Mouse (Mus musculus) kidney, adult 11 months (tissue): Measurements from ENCODE around the gene Ppy.
A peak's percentile ranks its signal among the peaks of the same experiment; 100 is the strongest.

Experiments used
- DNase-seq: peaks from one replicate; pipeline ENCODE4 v3.0.0; 2022

Ppy gene

GRCm38 (mm10) chr11:102087931-102088898 is 12.9 kb downstream of the Ppy start, which contains the start of gene Mpp2:
TSS of gene Mpp2 (minus strand) at chr11:102088515.
- DNase-seq, result peak; percentile 57

GRCm38 (mm10) chr11:102087081-102087751 is 13.9 kb downstream of the Ppy start:
- DNase-seq, result peak; percentile 66

GRCm38 (mm10) chr11:102086331-102086730 is 14.8 kb downstream of the Ppy start:
- no peak for DNase-seq

GRCm38 (mm10) chr11:102084159-102084558 is 17.0 kb downstream of the Ppy start:
- peak; percentile 30 for DNase-seq

- no peak for DNase-seq
Measured at GRCm38 (mm10) chr11:102083193-102083592, 17.9 kb downstream of the Ppy start.

GRCm38 (mm10) chr11:102082322-102082721 is 18.8 kb downstream of the Ppy start:
- DNase-seq, result peak; percentile 37

GRCm38 (mm10) chr11:102073722-102074121 is 27.4 kb downstream of the Ppy start:
- no peak for DNase-seq

GRCm38 (mm10) chr11:102072729-102073128 is 28.4 kb downstream of the Ppy start:
- no peak for DNase-seq

- no peak for DNase-seq
Measured at GRCm38 (mm10) chr11:102070426-102070825, 30.7 kb downstream of the Ppy start.

GRCm38 (mm10) chr11:102069633-102070032 is 31.5 kb downstream of the Ppy start:
- no peak for DNase-seq

GRCm38 (mm10) chr11:102068969-102069368 is 32.1 kb downstream of the Ppy start:
- DNase-seq, result no peak

GRCm38 (mm10) chr11:102063076-102063475 is 38.0 kb downstream of the Ppy start:
- no peak for DNase-seq

- no peak for DNase-seq
Measured at GRCm38 (mm10) chr11:102061941-102062473, 39.1 kb downstream of the Ppy start.

GRCm38 (mm10) chr11:102061236-102061940 is 39.7 kb downstream of the Ppy start:
- DNase-seq, result peak; percentile 60

- peak; percentile 38 for DNase-seq
Measured at GRCm38 (mm10) chr11:102053847-102054246, 47.3 kb downstream of the Ppy start.

GRCm38 (mm10) chr11:102053183-102053582 is 47.9 kb downstream of the Ppy start:
- peak; percentile 63 for DNase-seq

GRCm38 (mm10) chr11:102052697-102053096 is 48.4 kb downstream of the Ppy start:
- DNase-seq, result no peak

- no peak for DNase-seq
Measured at GRCm38 (mm10) chr11:102051954-102052353, 49.2 kb downstream of the Ppy start.

- DNase-seq, result peak; percentile 77
Measured at GRCm38 (mm10) chr11:102051541-102051940, 49.6 kb downstream of the Ppy start.
